Comparison of ENCODE assay signal across 12 mouse cellular contexts in genomic region chr3:38572159-38572558, GRCm38 (mm10).
"Had no signal": no experiment of that assay in that cellular context is flagged by ENCODE, and none has a peak within 500 bp of the region (broad histone marks: within the 10 kb centered on the region; RNA-seq: fewer than 3 reads in every experiment).

No protein-coding gene starts in this region.

- H3K9ac ChIP-seq: liver, embryonic 13.5 days had no signal

- H3K36me3 ChIP-seq: liver, embryonic 13.5 days had no signal

- H3K27me3 ChIP-seq: liver, embryonic 13.5 days had no signal

- DNase-seq: kidney, adult 2 months; kidney, postnatal 36 days; layer of hippocampus, postnatal 36 days; liver, embryonic 13.5 days; lung, postnatal 10 days; midbrain, embryonic 14.5 days; thymus, adult 18-20 months; thymus, postnatal 36 days had no signal

- H3K4me3 ChIP-seq: left cerebral cortex, adult 2 months; liver, embryonic 13.5 days had no signal

- H3K9me3 ChIP-seq: liver, embryonic 13.5 days had no signal

- H3K27ac ChIP-seq: kidney, postnatal 0 days; left cerebral cortex, adult 2 months; liver, embryonic 13.5 days had no signal

- ATAC-seq: intestine, postnatal 0 days had no signal

- H3K4me2 ChIP-seq: liver, embryonic 13.5 days; midbrain, embryonic 11.5 days had no signal
